Mouse (Mus musculus) midbrain, embryonic 14.5 days (tissue): ENCODE results near the gene Dmpk. TPM values are rescaled to one million over a fixed set of nuclear protein-coding genes. Genes with fewer than 3 reads are reported as not detected.

Source experiments
- ATAC-seq: fragments of 200-750 bp; cut with Nextera tagmentation; 2 replicates; pipeline ENCODE4 v1.8.0; 2017; ENCODE audit warnings: moderate number of reproducible peaks, moderate library complexity; ENCODE audit not compliant: low FRiP score, low TSS enrichment
- DNase-seq: peaks from one replicate; pipeline ENCODE4 v3.0.0-alpha.2; 2015
- H3K27ac ChIP-seq: fragments of 300-500 bp; sonication (generic); replicated peaks from 2 replicates; pipeline ENCODE4 v1.5.1; 2014; ENCODE audit warnings: mild to moderate bottlenecking, low read depth, low read length, moderate library complexity
- H3K27me3 ChIP-seq: fragments of 300-500 bp; sonication (generic); 2 replicates; pipeline ENCODE4 v1.6.1; 2014; ENCODE audit warnings: low read length, control low read depth, mixed read lengths; ENCODE audit not compliant: control insufficient read depth, insufficient read depth
- H3K36me3 ChIP-seq: fragments of 300-500 bp; sonication (generic); 2 replicates; pipeline ENCODE4 v1.6.1; 2014; ENCODE audit warnings: low read length, control low read depth; ENCODE audit not compliant: control insufficient read depth, insufficient read depth
- H3K4me1 ChIP-seq: fragments of 300-500 bp; sonication (generic); 2 replicates; pipeline ENCODE4 v1.6.1; 2014; ENCODE audit warnings: mild to moderate bottlenecking, antibody characterized with exemption, low read length, control low read depth; ENCODE audit not compliant: control insufficient read depth, insufficient read depth
- H3K4me2 ChIP-seq: fragments of 300-500 bp; sonication (generic); 2 replicates; pipeline ENCODE4 v1.6.1; 2014; ENCODE audit warnings: mild to moderate bottlenecking, low read length, moderate library complexity
- H3K4me3 ChIP-seq: fragments of 300-500 bp; sonication (generic); replicated peaks from 2 replicates; pipeline ENCODE4 v1.5.1; 2014; ENCODE audit warnings: low read depth, low read length
- H3K9ac ChIP-seq: fragments of 300-500 bp; sonication (generic); replicated peaks from 2 replicates; pipeline ENCODE4 v1.6.1; 2014; ENCODE audit warnings: mild to moderate bottlenecking, low read length, moderate library complexity
- H3K9me3 ChIP-seq: fragments of 300-500 bp; sonication (generic); 2 replicates; pipeline ENCODE4 v1.6.1; 2016; ENCODE audit warnings: low read length, control low read depth, mixed read lengths; ENCODE audit not compliant: control insufficient read depth
- whole genome bisulfite sequencing: fragments of 180-500 bp; shearing (Covaris S2); extraction: QIAGEN DNeasy Blood & Tissue Kit; methylation state at CpG from one replicate; pipeline ENCODE4 v1.1.7; 2014; 5-methylcytosine and 5-hydroxymethylcytosine counted together
- polyA plus RNA-seq: library from polyadenylated mRNA; unstranded; fragments of >200 nt; fragmentation: Nextera tagmentation; extraction: Ambion mirVana; gene quantifications from 2 replicates; pipeline ENCODE4 v1.2.1, GENCODE M21; 2014

Gene Dmpk
- polyA plus RNA-seq, 1 experiment from 2014 or later: 9.8 TPM

- no peak overlapping the region for H3K4me3 ChIP-seq
- 92% methylated on average over 7 of the region's 7 CpGs for WGBS
- H3K27me3 ChIP-seq: no peaks in the 10 kb centered on the region
- peaks cover 47% of the 10 kb centered on the region for H3K36me3 ChIP-seq
- H3K4me1 ChIP-seq: 0 out of 2 replicates have a peak, but pooled peaks cover 2% of the 10 kb centered on the region
- no peak overlapping the region for H3K4me2 ChIP-seq
- DNase-seq (no peak), ATAC-seq (no peak)
- H3K27ac ChIP-seq: no peak overlapping the region
- no peaks in the 10 kb centered on the region for H3K9me3 ChIP-seq
- no peak overlapping the region for H3K9ac ChIP-seq
These were observed 30.5 kb upstream of the Dmpk start for GRCm38 (mm10) chr7:19053136-19053532.

GRCm38 (mm10) chr7:19054047-19054776 lies 29.4 kb upstream of the Dmpk start, which contains the start of gene Rsph6a:
Gene Rsph6a (plus strand): TSS chr7:19054690.
- DNase-seq (peak; percentile 85), ATAC-seq (peak; percentile 63)
- no peaks in the 10 kb centered on the region for H3K27me3 ChIP-seq
- H3K27ac ChIP-seq: no peak within 1 kb of the TSS; the same call in 1 of the 2 replicates
- peak within 1 kb of the TSS; percentile 50 for H3K4me2 ChIP-seq
- no peaks in the 10 kb centered on the region for H3K9me3 ChIP-seq
- H3K4me3 ChIP-seq: 0 out of 2 replicates have a peak within 1 kb of the TSS, but pooled peaks have one; percentile 15
- WGBS: 20% methylated on average over 33 of the region's 33 CpGs
- H3K9ac ChIP-seq: peak within 1 kb of the TSS; percentile 26
- H3K4me1 ChIP-seq: 0 out of 2 replicates have a peak, but pooled peaks cover 2% of the 10 kb centered on the region
- peaks cover 36% of the 10 kb centered on the region for H3K36me3 ChIP-seq

- peak overlapping the region; percentile 26 for H3K9ac ChIP-seq
- H3K36me3 ChIP-seq: peaks cover 31% of the 10 kb centered on the region
- peak; percentile 22 for ATAC-seq
- no peaks in the 10 kb centered on the region for H3K9me3 ChIP-seq
- H3K4me3 ChIP-seq: 0 out of 2 replicates have a peak overlapping the region, but pooled peaks have one; percentile 15
- 0 out of 2 replicates have a peak, but pooled peaks cover 2% of the 10 kb centered on the region for H3K4me1 ChIP-seq
- 62% methylated on average over 9 of the region's 9 CpGs for WGBS
- H3K27ac ChIP-seq: no peak overlapping the region
- DNase-seq: no peak
- H3K4me2 ChIP-seq: peak overlapping the region; percentile 50
- H3K27me3 ChIP-seq: no peaks in the 10 kb centered on the region
These were observed 28.9 kb upstream of the Dmpk start for GRCm38 (mm10) chr7:19054777-19055076.

GRCm38 (mm10) chr7:19055108-19055507 lies 28.5 kb upstream of the Dmpk start:
- Histone ChIP-seq H3K36me3 (peaks cover 28% of the 10 kb centered on the region), H3K27ac (no peak overlapping the region), H3K4me3 (no peak overlapping the region), H3K9ac (no peak overlapping the region), H3K4me1 (0 out of 2 replicates have a peak, but pooled peaks cover 2% of the 10 kb centered on the region), H3K27me3 (no peaks in the 10 kb centered on the region), H3K9me3 (no peaks in the 10 kb centered on the region), H3K4me2 (no peak overlapping the region)
- ATAC-seq (no peak), DNase-seq (no peak)
- 91% methylated on average over 8 of the region's 8 CpGs for WGBS

- Histone ChIP-seq H3K27me3 (no peaks in the 10 kb centered on the region), H3K9me3 (no peaks in the 10 kb centered on the region), H3K9ac (no peak overlapping the region), H3K27ac (no peak overlapping the region), H3K36me3 (peaks cover 5% of the 10 kb centered on the region; the same call in 1 of the 2 replicates), H3K4me3 (no peak overlapping the region), H3K4me1 (0 out of 2 replicates have a peak, but pooled peaks cover 2% of the 10 kb centered on the region), H3K4me2 (no peak overlapping the region)
- no peak for ATAC-seq
- no peak for DNase-seq
- 91% methylated on average over 10 of the region's 10 CpGs for WGBS
These were observed 26.2 kb upstream of the Dmpk start for GRCm38 (mm10) chr7:19057405-19057804.

GRCm38 (mm10) chr7:19065896-19066295 lies 17.8 kb upstream of the Dmpk start:
- 59% methylated on average over 13 of the region's 13 CpGs for WGBS
- ATAC-seq (no peak), DNase-seq (no peak)
- H3K4me2 ChIP-seq: no peak overlapping the region
- no peak overlapping the region for H3K9ac ChIP-seq
- no peaks in the 10 kb centered on the region for H3K9me3 ChIP-seq
- no peaks in the 10 kb centered on the region for H3K36me3 ChIP-seq
- no peak overlapping the region for H3K4me3 ChIP-seq
- no peaks in the 10 kb centered on the region for H3K4me1 ChIP-seq
- H3K27ac ChIP-seq: no peak overlapping the region
- peaks cover 12% of the 10 kb centered on the region; the same call in 1 of the 2 replicates for H3K27me3 ChIP-seq

- no peak overlapping the region for H3K4me3 ChIP-seq
- no peak overlapping the region for H3K27ac ChIP-seq
- no peaks in the 10 kb centered on the region for H3K4me1 ChIP-seq
- DNase-seq: no peak
- H3K36me3 ChIP-seq: no peaks in the 10 kb centered on the region
- peaks cover 12% of the 10 kb centered on the region; the same call in 1 of the 2 replicates for H3K27me3 ChIP-seq
- ATAC-seq: no peak
- no peaks in the 10 kb centered on the region for H3K9me3 ChIP-seq
- H3K4me2 ChIP-seq: no peak overlapping the region
- 47% methylated on average over 14 of the region's 14 CpGs for WGBS
- no peak overlapping the region for H3K9ac ChIP-seq
These were observed 16.6 kb upstream of the Dmpk start for GRCm38 (mm10) chr7:19067063-19067462.

- DNase-seq (no peak), ATAC-seq (no peak)
- WGBS: 67% methylated on average over 14 of the region's 14 CpGs
These were observed 15.7 kb upstream of the Dmpk start for GRCm38 (mm10) chr7:19067935-19068334.

GRCm38 (mm10) chr7:19068707-19069106 lies 14.9 kb upstream of the Dmpk start:
- no peaks in the 10 kb centered on the region for H3K36me3 ChIP-seq
- no peak for ATAC-seq
- H3K4me1 ChIP-seq: no peaks in the 10 kb centered on the region
- peak; percentile 87 for DNase-seq
- no peaks in the 10 kb centered on the region for H3K9me3 ChIP-seq
- no peak overlapping the region for H3K27ac ChIP-seq
- H3K4me3 ChIP-seq: no peak overlapping the region
- 5% methylated on average over 2 of the region's 2 CpGs for WGBS
- H3K9ac ChIP-seq: no peak overlapping the region
- H3K4me2 ChIP-seq: no peak overlapping the region
- H3K27me3 ChIP-seq: peaks cover 12% of the 10 kb centered on the region; the same call in 1 of the 2 replicates

More at GRCm38 (mm10) chr7:19067935-19068334, 15.7 kb upstream of the Dmpk start:
- Histone ChIP-seq H3K9me3 (no peaks in the 10 kb centered on the region), H3K4me1 (no peaks in the 10 kb centered on the region), H3K4me2 (no peak overlapping the region), H3K9ac (no peak overlapping the region), H3K36me3 (no peaks in the 10 kb centered on the region), H3K4me3 (no peak overlapping the region), H3K27me3 (peaks cover 12% of the 10 kb centered on the region; the same call in 1 of the 2 replicates), H3K27ac (no peak overlapping the region)
